Mouse (Mus musculus) intestine, embryonic 15.5 days (tissue): Measurements from ENCODE around the gene Tmem202. TPM values are rescaled to one million over a fixed set of nuclear protein-coding genes. Genes with fewer than 3 reads are reported as not detected.

Experiments used
- ATAC-seq: fragments of 200-750 bp; cut with Nextera tagmentation; 2 replicates; pipeline ENCODE4 v1.8.0; 2017; ENCODE audit warnings: moderate TSS enrichment, moderate library complexity
- H3K27ac ChIP-seq: fragments of 300-500 bp; sonication (generic); 2 replicates; pipeline ENCODE4 v1.5.1; 2015; ENCODE audit warnings: mild to moderate bottlenecking, inconsistent platforms
- H3K27me3 ChIP-seq: fragments of 300-500 bp; sonication (generic); replicated peaks from 2 replicates; pipeline ENCODE4 v1.6.1; 2015; ENCODE audit warnings: inconsistent platforms
- H3K36me3 ChIP-seq: fragments of 300-500 bp; sonication (generic); 2 replicates; pipeline ENCODE4 v1.6.1; 2015; ENCODE audit warnings: inconsistent platforms
- H3K4me1 ChIP-seq: fragments of 300-500 bp; sonication (generic); replicated peaks from 2 replicates; pipeline ENCODE4 v1.6.1; 2015; ENCODE audit warnings: inconsistent platforms
- H3K4me2 ChIP-seq: fragments of 300-500 bp; sonication (generic); replicated peaks from 2 replicates; pipeline ENCODE4 v1.6.1; 2015; ENCODE audit warnings: mild to moderate bottlenecking, inconsistent platforms
- H3K4me3 ChIP-seq: fragments of 300-500 bp; sonication (generic); replicated peaks from 2 replicates; pipeline ENCODE4 v1.5.1; 2015; ENCODE audit warnings: inconsistent platforms
- H3K9ac ChIP-seq: fragments of 300-500 bp; sonication (generic); 2 replicates; pipeline ENCODE4 v1.6.1; 2015; ENCODE audit warnings: inconsistent platforms
- H3K9me3 ChIP-seq: fragments of 300-500 bp; sonication (generic); 2 replicates; pipeline ENCODE4 v1.6.1; 2016; ENCODE audit warnings: inconsistent platforms
- WGBS: fragments of 180-500 bp; shearing (Covaris S2); methylation state at CpG from one replicate; pipeline ENCODE4 v1.1.7; 2015; 5-methylcytosine and 5-hydroxymethylcytosine counted together
- polyA plus RNA-seq: library from polyadenylated mRNA; unstranded; fragments of >200 nt; fragmentation: Nextera tagmentation; extraction: Ambion mirVana; gene quantifications from 2 replicates; pipeline ENCODE4 v1.2.1, GENCODE M21; 2015

Tmem202 gene
- polyA plus RNA-seq, 1 experiment from 2014 or later: not detected

GRCm38 (mm10) chr9:59528274-59528673 lies 11.4 kb downstream of the Tmem202 start:
- WGBS: 85% methylated on average over 2 of the region's 2 CpGs
- no peaks in the 10 kb centered on the region for H3K36me3 ChIP-seq

GRCm38 (mm10) chr9:59527580-59527979 lies 12.1 kb downstream of the Tmem202 start:
- Histone ChIP-seq H3K36me3 (no peaks in the 10 kb centered on the region), H3K4me2 (no peak overlapping the region), H3K9me3 (no peaks in the 10 kb centered on the region), H3K27me3 (no peaks in the 10 kb centered on the region), H3K4me3 (no peak overlapping the region), H3K9ac (no peak overlapping the region), H3K4me1 (no peaks in the 10 kb centered on the region), H3K27ac (no peak overlapping the region)
- 88% methylated on average over 3 of the region's 3 CpGs for WGBS
- no peak for ATAC-seq

More at GRCm38 (mm10) chr9:59528274-59528673, 11.4 kb downstream of the Tmem202 start:
- no peak overlapping the region for H3K27ac ChIP-seq
- ATAC-seq: no peak
- no peak overlapping the region for H3K4me3 ChIP-seq
- no peak overlapping the region for H3K4me2 ChIP-seq
- no peaks in the 10 kb centered on the region for H3K9me3 ChIP-seq
- no peaks in the 10 kb centered on the region for H3K4me1 ChIP-seq
- no peak overlapping the region for H3K9ac ChIP-seq
- no peaks in the 10 kb centered on the region for H3K27me3 ChIP-seq

GRCm38 (mm10) chr9:59526727-59527126 lies 12.9 kb downstream of the Tmem202 start:
- H3K9ac ChIP-seq: no peak overlapping the region
- no peaks in the 10 kb centered on the region for H3K9me3 ChIP-seq
- no peaks in the 10 kb centered on the region for H3K4me1 ChIP-seq
- H3K27ac ChIP-seq: no peak overlapping the region
- no peak overlapping the region for H3K4me3 ChIP-seq
- no peak for ATAC-seq
- H3K4me2 ChIP-seq: no peak overlapping the region
- H3K36me3 ChIP-seq: no peaks in the 10 kb centered on the region
- no peaks in the 10 kb centered on the region for H3K27me3 ChIP-seq
- WGBS: 72% methylated on average over 6 of the region's 6 CpGs

GRCm38 (mm10) chr9:59522906-59523305 lies 16.7 kb downstream of the Tmem202 start:
- ATAC-seq: no peak
- WGBS: 49% methylated on average over 4 of the region's 4 CpGs
- H3K27me3 ChIP-seq: no peaks in the 10 kb centered on the region
- H3K9ac ChIP-seq: no peak overlapping the region
- no peak overlapping the region for H3K27ac ChIP-seq
- H3K4me3 ChIP-seq: no peak overlapping the region
- H3K4me2 ChIP-seq: no peak overlapping the region
- H3K36me3 ChIP-seq: no peaks in the 10 kb centered on the region
- no peaks in the 10 kb centered on the region for H3K9me3 ChIP-seq
- H3K4me1 ChIP-seq: no peaks in the 10 kb centered on the region

- Histone ChIP-seq H3K4me1 (no peaks in the 10 kb centered on the region), H3K27me3 (no peaks in the 10 kb centered on the region), H3K27ac (no peak overlapping the region), H3K36me3 (no peaks in the 10 kb centered on the region), H3K4me2 (no peak overlapping the region), H3K9ac (no peak overlapping the region), H3K9me3 (no peaks in the 10 kb centered on the region), H3K4me3 (no peak overlapping the region)
- WGBS: 80% methylated on average over 2 of the region's 2 CpGs
- ATAC-seq: no peak
These were observed 20.3 kb downstream of the Tmem202 start for GRCm38 (mm10) chr9:59519396-59519795.

GRCm38 (mm10) chr9:59518976-59519375 lies 20.7 kb downstream of the Tmem202 start:
- no peak overlapping the region for H3K4me3 ChIP-seq
- no peaks in the 10 kb centered on the region for H3K36me3 ChIP-seq
- ATAC-seq: no peak
- H3K9me3 ChIP-seq: no peaks in the 10 kb centered on the region
- no peak overlapping the region for H3K27ac ChIP-seq
- H3K4me1 ChIP-seq: no peaks in the 10 kb centered on the region
- 64% methylated on average over 5 of the region's 5 CpGs for WGBS
- no peaks in the 10 kb centered on the region for H3K27me3 ChIP-seq
- H3K9ac ChIP-seq: no peak overlapping the region
- H3K4me2 ChIP-seq: no peak overlapping the region

GRCm38 (mm10) chr9:59517127-59517526 lies 22.5 kb downstream of the Tmem202 start:
- no peak for ATAC-seq
- H3K27me3 ChIP-seq: no peaks in the 10 kb centered on the region
- no peaks in the 10 kb centered on the region for H3K9me3 ChIP-seq
- H3K36me3 ChIP-seq: no peaks in the 10 kb centered on the region
- H3K4me1 ChIP-seq: no peaks in the 10 kb centered on the region
- no peak overlapping the region for H3K4me2 ChIP-seq
- no peak overlapping the region for H3K4me3 ChIP-seq
- no peak overlapping the region for H3K9ac ChIP-seq
- H3K27ac ChIP-seq: no peak overlapping the region
- 49% methylated on average over 7 of the region's 7 CpGs for WGBS

- Histone ChIP-seq H3K27ac (no peak overlapping the region), H3K4me3 (no peak overlapping the region), H3K36me3 (no peaks in the 10 kb centered on the region), H3K9me3 (no peaks in the 10 kb centered on the region), H3K27me3 (no peaks in the 10 kb centered on the region), H3K9ac (no peak overlapping the region), H3K4me1 (no peaks in the 10 kb centered on the region), H3K4me2 (no peak overlapping the region)
- 61% methylated on average over 3 of the region's 3 CpGs for WGBS
- ATAC-seq: no peak
These were observed 24.6 kb downstream of the Tmem202 start for GRCm38 (mm10) chr9:59515069-59515468.

GRCm38 (mm10) chr9:59512381-59512780 lies 27.3 kb downstream of the Tmem202 start:
- H3K9me3 ChIP-seq: no peaks in the 10 kb centered on the region
- H3K27ac ChIP-seq: no peak overlapping the region
- 37% methylated on average over 4 of the region's 4 CpGs for WGBS
- H3K36me3 ChIP-seq: no peaks in the 10 kb centered on the region
- H3K9ac ChIP-seq: no peak overlapping the region
- H3K4me1 ChIP-seq: no peaks in the 10 kb centered on the region
- no peaks in the 10 kb centered on the region for H3K27me3 ChIP-seq
- no peak overlapping the region for H3K4me3 ChIP-seq
- no peak overlapping the region for H3K4me2 ChIP-seq
- no peak for ATAC-seq

GRCm38 (mm10) chr9:59508146-59508545 lies 31.5 kb downstream of the Tmem202 start:
- Histone ChIP-seq H3K27ac (no peak overlapping the region), H3K36me3 (no peaks in the 10 kb centered on the region), H3K27me3 (no peaks in the 10 kb centered on the region), H3K4me2 (no peak overlapping the region), H3K9ac (no peak overlapping the region), H3K9me3 (no peaks in the 10 kb centered on the region), H3K4me3 (no peak overlapping the region), H3K4me1 (no peaks in the 10 kb centered on the region)
- 49% methylated on average over 1 of the region's 1 CpGs for whole genome bisulfite sequencing
- no peak for ATAC-seq

- H3K27me3 ChIP-seq: no peaks in the 10 kb centered on the region
- peak overlapping the region; percentile 66 for H3K4me2 ChIP-seq
- H3K9me3 ChIP-seq: no peaks in the 10 kb centered on the region
- H3K27ac ChIP-seq: peak overlapping the region; percentile 99; the same call in 1 of the 2 replicates
- H3K36me3 ChIP-seq: no peaks in the 10 kb centered on the region
- H3K4me3 ChIP-seq: peak overlapping the region; percentile 96
- H3K4me1 ChIP-seq: no peaks in the 10 kb centered on the region
- no peak for ATAC-seq
- peak overlapping the region; percentile 56 for H3K9ac ChIP-seq
These were observed 52.3 kb downstream of the Tmem202 start for GRCm38 (mm10) chr9:59487331-59487730.

GRCm38 (mm10) chr9:59486549-59487065 lies 53.0 kb downstream of the Tmem202 start, which contains the start of gene Arih1:
Gene Arih1 (minus strand): TSS chr9:59486618.
- under 1% methylated on average over 56 of the region's 56 CpGs for WGBS
- Histone ChIP-seq H3K4me2 (peak within 1 kb of the TSS; percentile 74), H3K4me3 (peak within 1 kb of the TSS; percentile 96), H3K4me1 (no peaks in the 10 kb centered on the region), H3K27ac (peak within 1 kb of the TSS; percentile 99), H3K9me3 (no peaks in the 10 kb centered on the region), H3K9ac (peak within 1 kb of the TSS; percentile 97), H3K36me3 (no peaks in the 10 kb centered on the region), H3K27me3 (no peaks in the 10 kb centered on the region)
- ATAC-seq: peak; percentile 99

GRCm38 (mm10) chr9:59486076-59486518 lies 53.5 kb downstream of the Tmem202 start:
- Histone ChIP-seq H3K27ac (peak overlapping the region; percentile 99), H3K4me2 (peak overlapping the region; percentile 74), H3K4me3 (peak overlapping the region; percentile 96), H3K36me3 (no peaks in the 10 kb centered on the region), H3K9ac (peak overlapping the region; percentile 97), H3K9me3 (no peaks in the 10 kb centered on the region), H3K27me3 (no peaks in the 10 kb centered on the region), H3K4me1 (no peaks in the 10 kb centered on the region)
- WGBS: under 1% methylated on average over 61 of the region's 71 CpGs
- ATAC-seq: peak; percentile 81
